Mouse (Mus musculus) kidney, adult 8-10 months (tissue): ENCODE measurements at regions not wholly inside any gene's neighbourhood (a gene's known extent, or its start where the extent isn't known, plus 50 kb on each side); places are given as distances from the start of the nearest gene placed in this dataset.

ENCODE experiments used
- DNase-seq, 2 experiments: peaks; one replicate each; pipeline ENCODE4 v3.0.0; 2022

- DNase-seq = no peak
Measured at GRCm38 (mm10) chr8:97052436-97052835, 1164.1 kb upstream of the Got2 start.

- DNase-seq = no peak
Measured at GRCm38 (mm10) chr8:97039778-97040177, 1151.4 kb upstream of the Got2 start.

GRCm38 (mm10) chr8:97038854-97039253, 1150.5 kb upstream of the Got2 start:
- no peak for DNase-seq

- DNase-seq = peak in 1 of 2 experiments; percentile 42
Measured at GRCm38 (mm10) chr8:97032188-97032587, 1143.8 kb upstream of the Got2 start.

GRCm38 (mm10) chr8:97015571-97015970, 1127.2 kb upstream of the Got2 start:
- DNase-seq = no peak

GRCm38 (mm10) chr8:97004131-97004530, 1115.8 kb upstream of the Got2 start:
- no peak for DNase-seq

GRCm38 (mm10) chr8:96983103-96983502, 1094.8 kb upstream of the Got2 start:
- peak; percentile 9 to 19 for DNase-seq
